Mouse (Mus musculus) forebrain, embryonic 15.5 days (tissue): Measurements from ENCODE around the gene Itpr2. TPM values are rescaled to one million over a fixed set of nuclear protein-coding genes. Genes with fewer than 3 reads are reported as not detected.

ENCODE experiments used
- ATAC-seq: fragments of 200-750 bp; cut with Nextera tagmentation; replicated peaks from 2 replicates; pipeline ENCODE4 v1.8.0; 2017; ENCODE audit warnings: mild to moderate bottlenecking, moderate TSS enrichment, moderate library complexity
- H3K27ac ChIP-seq: fragments of 300-500 bp; sonication (generic); replicated peaks from 2 replicates; pipeline ENCODE4 v1.5.1; 2015; ENCODE audit warnings: mild to moderate bottlenecking, inconsistent platforms
- H3K27me3 ChIP-seq: fragments of 300-500 bp; sonication (generic); 2 replicates; pipeline ENCODE4 v1.6.1; 2015; ENCODE audit warnings: inconsistent platforms
- H3K36me3 ChIP-seq: fragments of 300-500 bp; sonication (generic); 2 replicates; pipeline ENCODE4 v1.6.1; 2015; ENCODE audit warnings: mild to moderate bottlenecking, inconsistent platforms
- H3K4me1 ChIP-seq: fragments of 300-500 bp; sonication (generic); 2 replicates; pipeline ENCODE4 v1.6.1; 2015; ENCODE audit warnings: inconsistent platforms
- H3K4me2 ChIP-seq: fragments of 300-500 bp; sonication (generic); replicated peaks from 2 replicates; pipeline ENCODE4 v1.6.1; 2015; ENCODE audit warnings: mild to moderate bottlenecking, inconsistent platforms
- H3K4me3 ChIP-seq: fragments of 300-500 bp; sonication (generic); 2 replicates; pipeline ENCODE4 v1.5.1; 2015; ENCODE audit warnings: mild to moderate bottlenecking, inconsistent platforms
- H3K9ac ChIP-seq: fragments of 300-500 bp; sonication (generic); replicated peaks from 2 replicates; pipeline ENCODE4 v1.6.1; 2015; ENCODE audit warnings: mild to moderate bottlenecking, inconsistent platforms
- H3K9me3 ChIP-seq: fragments of 300-500 bp; sonication (generic); 2 replicates; pipeline ENCODE4 v1.6.1; 2016; ENCODE audit warnings: inconsistent platforms
- WGBS: fragments of 180-500 bp; shearing (Covaris S2); methylation state at CpG from one replicate; pipeline ENCODE4 v1.1.7; 2015; ENCODE audit warnings: mixed read lengths; 5-methylcytosine and 5-hydroxymethylcytosine counted together
- polyA plus RNA-seq: library from polyadenylated mRNA; unstranded; fragments of >200 nt; fragmentation: Nextera tagmentation; extraction: Ambion mirVana; gene quantifications from 2 replicates; pipeline ENCODE4 v1.2.1, GENCODE M21; 2015

The Itpr2 gene
- polyA plus RNA-seq, 1 experiment from 2014 or later = 5.1 TPM

DNA sequence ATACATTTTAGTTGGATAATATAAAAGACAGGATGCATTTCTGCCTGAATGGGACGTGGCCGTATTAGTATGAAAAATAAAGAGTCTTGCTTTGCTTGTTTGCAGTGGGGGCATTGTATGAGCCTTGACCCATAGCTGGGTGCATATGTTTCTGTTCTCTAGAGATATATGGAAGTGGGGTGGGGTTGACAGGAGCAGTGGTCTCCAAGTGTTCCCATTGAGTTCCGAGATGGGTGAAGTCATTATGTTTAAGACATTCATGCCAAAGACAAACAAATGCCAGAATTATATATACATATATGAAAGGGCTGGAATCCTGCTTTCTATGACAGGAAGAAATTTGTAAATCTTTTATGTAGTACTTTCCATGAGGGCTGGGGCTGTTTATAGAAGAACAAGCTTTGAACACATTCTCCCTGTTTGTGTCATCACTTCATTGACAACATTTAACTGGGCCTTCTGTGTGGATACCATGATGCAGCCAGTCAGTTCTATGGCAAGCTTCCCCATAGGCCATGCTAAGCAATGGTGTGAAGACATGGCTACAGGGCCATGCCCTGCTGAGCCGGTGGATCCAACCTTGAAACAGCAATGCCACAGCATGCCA, 327.3 kb downstream of the Itpr2 start:
- Histone ChIP-seq H3K4me1 (no peaks in the 10 kb centered on the region), H3K27me3 (no peaks in the 10 kb centered on the region), H3K4me2 (no peak overlapping the region), H3K4me3 (no peak overlapping the region), H3K9ac (no peak overlapping the region), H3K36me3 (no peaks in the 10 kb centered on the region), H3K9me3 (no peaks in the 10 kb centered on the region), H3K27ac (no peak overlapping the region)
- 96% methylated on average over 4 of the region's 4 CpGs for WGBS
- no peak for ATAC-seq

GRCm38 (mm10) chr6:146170603-146171051, 331.4 kb downstream of the Itpr2 start:
- Histone ChIP-seq H3K4me2 (no peak overlapping the region), H3K27ac (no peak overlapping the region), H3K9me3 (no peaks in the 10 kb centered on the region), H3K4me3 (no peak overlapping the region), H3K27me3 (no peaks in the 10 kb centered on the region), H3K9ac (no peak overlapping the region), H3K36me3 (no peaks in the 10 kb centered on the region), H3K4me1 (no peaks in the 10 kb centered on the region)
- WGBS = 90% methylated on average over 14 of the region's 14 CpGs
- no peak for ATAC-seq

DNA sequence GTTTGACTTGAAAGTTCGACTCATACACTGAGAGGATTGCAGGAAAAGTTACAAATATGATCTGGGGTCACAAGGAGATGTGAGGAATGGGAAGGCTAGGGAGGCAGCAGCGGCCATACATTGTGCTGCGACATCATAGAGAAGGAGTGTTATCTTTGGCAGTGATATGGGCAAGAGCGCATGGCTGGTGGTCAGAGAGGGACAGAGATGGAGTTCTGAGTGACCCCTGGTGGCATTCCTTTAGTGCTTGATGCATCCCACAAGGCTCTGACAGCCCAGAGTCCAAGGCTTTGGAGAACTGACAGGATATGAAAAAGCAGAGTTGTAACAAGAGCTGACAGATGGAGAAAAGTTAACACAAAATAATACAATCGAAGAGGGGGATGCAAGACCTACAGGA, 334.8 kb downstream of the Itpr2 start:
- no peaks in the 10 kb centered on the region for H3K9me3 ChIP-seq
- H3K9ac ChIP-seq = no peak overlapping the region
- 86% methylated on average over 5 of the region's 5 CpGs for WGBS
- H3K4me3 ChIP-seq = no peak overlapping the region
- ATAC-seq = no peak
- no peaks in the 10 kb centered on the region for H3K36me3 ChIP-seq
- no peak overlapping the region for H3K4me2 ChIP-seq
- no peaks in the 10 kb centered on the region for H3K4me1 ChIP-seq
- no peaks in the 10 kb centered on the region for H3K27me3 ChIP-seq
- no peak overlapping the region for H3K27ac ChIP-seq

DNA sequence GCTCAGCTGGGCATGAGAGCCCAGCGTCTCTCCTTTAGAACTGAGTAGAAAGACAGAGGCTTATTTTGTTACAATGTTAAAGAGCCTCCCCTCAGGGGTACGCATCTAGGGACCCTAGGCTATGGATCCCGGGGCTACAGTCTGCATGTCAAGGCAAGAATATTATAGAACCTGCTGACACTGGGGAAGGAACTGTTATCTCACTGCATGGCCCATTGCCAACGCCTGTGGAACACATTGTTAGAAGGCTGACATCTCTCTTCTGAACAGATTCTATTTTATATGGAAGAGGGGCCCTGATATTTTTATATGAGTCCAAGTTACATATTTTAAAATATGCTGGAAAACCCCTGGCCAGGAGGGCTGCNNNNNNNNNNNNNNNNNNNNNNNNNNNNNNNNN, 342.4 kb downstream of the Itpr2 start:
- Histone ChIP-seq H3K4me2 (no peak overlapping the region), H3K27ac (no peak overlapping the region), H3K36me3 (no peaks in the 10 kb centered on the region), H3K4me1 (no peaks in the 10 kb centered on the region), H3K4me3 (no peak overlapping the region), H3K27me3 (no peaks in the 10 kb centered on the region), H3K9me3 (no peaks in the 10 kb centered on the region), H3K9ac (no peak overlapping the region)
- no peak for ATAC-seq
- WGBS = 53% methylated on average over 4 of the region's 4 CpGs

- ATAC-seq = no peak
- Histone ChIP-seq H3K27me3 (no peaks in the 10 kb centered on the region), H3K4me1 (no peaks in the 10 kb centered on the region), H3K27ac (no peak overlapping the region), H3K36me3 (no peaks in the 10 kb centered on the region), H3K4me2 (no peak overlapping the region), H3K4me3 (no peak overlapping the region), H3K9me3 (no peaks in the 10 kb centered on the region), H3K9ac (no peak overlapping the region)
- 94% methylated on average over 12 of the region's 12 CpGs for WGBS
These were observed 343.3 kb downstream of the Itpr2 start for GRCm38 (mm10) chr6:146158717-146159116.

GRCm38 (mm10) chr6:146157983-146158535, 344.0 kb downstream of the Itpr2 start:
- no peak overlapping the region for H3K4me2 ChIP-seq
- H3K27ac ChIP-seq = no peak overlapping the region
- ATAC-seq = no peak
- H3K9ac ChIP-seq = no peak overlapping the region
- no peaks in the 10 kb centered on the region for H3K4me1 ChIP-seq
- no peaks in the 10 kb centered on the region for H3K27me3 ChIP-seq
- no peaks in the 10 kb centered on the region for H3K9me3 ChIP-seq
- no peak overlapping the region for H3K4me3 ChIP-seq
- 90% methylated on average over 8 of the region's 8 CpGs for WGBS
- no peaks in the 10 kb centered on the region for H3K36me3 ChIP-seq

GRCm38 (mm10) chr6:146157099-146157498, 344.9 kb downstream of the Itpr2 start:
- Histone ChIP-seq H3K9me3 (no peaks in the 10 kb centered on the region), H3K4me2 (no peak overlapping the region), H3K27ac (no peak overlapping the region), H3K9ac (no peak overlapping the region), H3K27me3 (no peaks in the 10 kb centered on the region), H3K4me3 (no peak overlapping the region), H3K36me3 (no peaks in the 10 kb centered on the region), H3K4me1 (no peaks in the 10 kb centered on the region)
- ATAC-seq = no peak
- 98% methylated on average over 14 of the region's 14 CpGs for WGBS

- Histone ChIP-seq H3K4me1 (no peaks in the 10 kb centered on the region), H3K27me3 (no peaks in the 10 kb centered on the region), H3K9ac (no peak overlapping the region), H3K4me3 (no peak overlapping the region), H3K9me3 (no peaks in the 10 kb centered on the region), H3K36me3 (no peaks in the 10 kb centered on the region), H3K27ac (no peak overlapping the region), H3K4me2 (no peak overlapping the region)
- WGBS = 87% methylated on average over 6 of the region's 6 CpGs
- no peak for ATAC-seq
These were observed 345.5 kb downstream of the Itpr2 start for GRCm38 (mm10) chr6:146156536-146156935.

GRCm38 (mm10) chr6:146155156-146155734, 346.8 kb downstream of the Itpr2 start:
- no peak for ATAC-seq
- no peaks in the 10 kb centered on the region for H3K9me3 ChIP-seq
- 86% methylated on average over 8 of the region's 8 CpGs for WGBS
- H3K36me3 ChIP-seq = no peaks in the 10 kb centered on the region
- H3K9ac ChIP-seq = no peak overlapping the region
- H3K4me3 ChIP-seq = no peak overlapping the region
- H3K4me1 ChIP-seq = no peaks in the 10 kb centered on the region
- H3K27me3 ChIP-seq = no peaks in the 10 kb centered on the region
- H3K4me2 ChIP-seq = no peak overlapping the region
- no peak overlapping the region for H3K27ac ChIP-seq

GRCm38 (mm10) chr6:146152843-146153242, 349.2 kb downstream of the Itpr2 start:
- H3K27ac ChIP-seq = no peak overlapping the region
- no peaks in the 10 kb centered on the region for H3K27me3 ChIP-seq
- ATAC-seq = no peak
- H3K4me1 ChIP-seq = no peaks in the 10 kb centered on the region
- WGBS = 72% methylated on average over 5 of the region's 5 CpGs
- H3K9me3 ChIP-seq = no peaks in the 10 kb centered on the region
- H3K4me3 ChIP-seq = no peak overlapping the region
- H3K9ac ChIP-seq = no peak overlapping the region
- H3K36me3 ChIP-seq = no peaks in the 10 kb centered on the region
- H3K4me2 ChIP-seq = no peak overlapping the region

DNA sequence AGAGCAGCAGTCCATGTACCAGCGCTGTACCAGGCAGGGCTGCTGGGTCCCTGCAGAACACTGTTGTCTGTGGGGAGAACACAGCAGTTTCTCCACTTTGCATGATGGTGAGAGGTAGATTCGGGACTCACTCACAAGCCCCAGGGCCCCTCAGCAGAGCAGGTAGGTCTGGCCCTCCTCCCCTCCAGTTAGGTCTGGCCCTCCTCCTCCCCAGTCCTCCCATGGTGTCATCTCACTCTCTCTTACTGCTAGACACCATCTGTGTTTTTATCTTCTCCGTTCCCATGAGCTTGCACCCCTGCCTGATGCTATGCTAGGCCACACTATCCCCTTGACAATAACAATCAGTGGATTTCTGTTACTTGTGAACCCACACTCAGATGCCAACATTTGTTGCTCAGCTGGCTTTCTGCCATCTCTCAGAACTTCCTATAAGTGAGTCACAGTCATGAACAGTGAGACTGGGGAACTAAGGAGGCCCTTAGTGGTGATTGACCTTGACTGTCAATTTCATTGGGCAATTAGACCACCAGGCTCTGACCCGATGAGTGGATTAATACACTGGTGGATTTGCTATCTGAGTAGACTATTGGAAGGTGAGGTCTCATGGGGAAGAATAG, 360.9 kb downstream of the Itpr2 start:
- no peaks in the 10 kb centered on the region for H3K36me3 ChIP-seq
- WGBS = 87% methylated on average over 4 of the region's 4 CpGs
- H3K9me3 ChIP-seq = peaks cover 2% of the 10 kb centered on the region; the same call in 1 of the 2 replicates
- no peak overlapping the region for H3K27ac ChIP-seq
- no peak overlapping the region for H3K9ac ChIP-seq
- ATAC-seq = no peak
- H3K4me2 ChIP-seq = no peak overlapping the region
- peaks cover 10% of the 10 kb centered on the region for H3K4me1 ChIP-seq
- H3K27me3 ChIP-seq = no peaks in the 10 kb centered on the region
- no peak overlapping the region for H3K4me3 ChIP-seq

DNA sequence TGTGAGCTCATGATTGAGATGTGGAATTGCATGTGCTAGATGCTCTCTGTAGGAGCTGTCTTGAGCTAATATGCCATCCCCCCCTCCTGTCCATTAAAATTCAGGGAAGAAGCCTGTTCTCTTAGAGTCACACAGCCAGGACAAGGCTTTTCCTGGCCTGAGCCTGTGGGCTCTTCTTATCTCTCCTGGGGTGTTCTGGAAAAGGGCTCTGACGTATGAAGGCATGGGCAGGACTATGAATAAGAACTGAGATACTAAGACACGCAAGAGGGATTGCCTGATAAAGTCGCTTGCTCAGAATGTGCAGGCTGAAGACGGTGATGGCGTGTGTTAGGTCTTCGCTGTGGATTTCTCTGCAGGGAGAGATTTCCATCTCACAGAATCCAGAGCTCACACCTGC, 361.9 kb downstream of the Itpr2 start:
- Histone ChIP-seq H3K9ac (no peak overlapping the region), H3K27me3 (no peaks in the 10 kb centered on the region), H3K36me3 (no peaks in the 10 kb centered on the region), H3K4me1 (peaks cover 11% of the 10 kb centered on the region), H3K4me3 (no peak overlapping the region), H3K27ac (no peak overlapping the region), H3K4me2 (no peak overlapping the region), H3K9me3 (no peaks in the 10 kb centered on the region)
- WGBS = 91% methylated on average over 6 of the region's 6 CpGs
- ATAC-seq = no peak
